Mouse (Mus musculus) testis, adult 2 months (tissue): ENCODE measurements around the gene Pacs2. TPM values are rescaled to one million over a fixed set of nuclear protein-coding genes. Genes with fewer than 3 reads are reported as not detected.

Experiments used
- H3K27ac ChIP-seq: fragments of 200-500 bp; 2 replicates; pipeline ENCODE4 v1.5.1; 2012; ENCODE audit warnings: low read depth, low read length; ENCODE audit not compliant: control insufficient read depth, insufficient read depth
- H3K27me3 ChIP-seq: fragments of 200-500 bp; 2 replicates; pipeline ENCODE4 v1.6.1; 2012; ENCODE audit warnings: mild to moderate bottlenecking, low read length, moderate library complexity; ENCODE audit not compliant: control insufficient read depth, insufficient read depth
- H3K36me3 ChIP-seq: fragments of 200-500 bp; 2 replicates; pipeline ENCODE4 v1.6.1; 2012; ENCODE audit warnings: mild to moderate bottlenecking, low read length; ENCODE audit not compliant: control insufficient read depth, insufficient read depth
- H3K4me1 ChIP-seq: fragments of 200-500 bp; 2 replicates; pipeline ENCODE4 v1.6.1; 2012; ENCODE audit warnings: low read length; ENCODE audit not compliant: control insufficient read depth, insufficient read depth
- H3K4me3 ChIP-seq: fragments of 200-500 bp; 2 replicates; pipeline ENCODE4 v1.5.1; 2012; ENCODE audit warnings: low read depth, mild to moderate bottlenecking, low read length, moderate library complexity, mixed read lengths; ENCODE audit not compliant: control insufficient read depth
- CTCF ChIP-seq: fragments of 200-500 bp; IDR thresholded peaks from 2 replicates; pipeline ENCODE4 v1.5.1; 2012; ENCODE audit warnings: low read depth, mild to moderate bottlenecking, inconsistent platforms, low read length, moderate library complexity; ENCODE audit not compliant: control insufficient read depth, insufficient read depth, insufficient replicate concordance
- POLR2A ChIP-seq: fragments of 200-500 bp; IDR thresholded peaks from 2 replicates; pipeline ENCODE4 v1.6.1; 2012; ENCODE audit warnings: low read depth, mild to moderate bottlenecking, inconsistent platforms, low read length, moderate library complexity; ENCODE audit not compliant: control insufficient read depth
- polyA plus RNA-seq: library from polyadenylated mRNA; depleted of rRNA; stranded (reverse); fragments of >200 nt; gene quantifications from 2 replicates; pipeline ENCODE4 v1.2.3, GENCODE M21; 2012

Pacs2 gene
- polyA plus RNA-seq, 1 experiment, result 216 TPM

DNA sequence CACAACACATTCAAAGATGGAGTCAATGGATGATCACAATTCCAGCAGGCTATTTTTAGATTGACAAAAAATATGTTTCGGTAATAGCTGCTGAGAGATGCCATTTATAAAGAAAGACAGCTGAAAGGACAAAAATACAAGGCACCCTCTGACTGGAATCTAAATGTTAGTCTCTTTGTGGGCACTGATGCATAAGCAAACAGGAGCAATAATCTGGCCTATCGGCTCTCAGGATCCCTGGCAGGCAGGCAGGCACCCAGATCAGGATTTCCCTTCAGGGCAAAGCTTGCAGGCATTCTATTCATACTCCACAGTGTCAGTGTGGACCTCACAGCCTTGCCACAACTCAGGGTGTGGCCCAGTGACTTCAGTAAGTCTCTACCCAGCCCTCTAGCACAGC, 32.3 kb upstream of the Pacs2 start:
- Histone ChIP-seq H3K4me1 (peaks cover 4% of the 10 kb centered on the region), H3K27me3 (no peaks in the 10 kb centered on the region), H3K27ac (no peak overlapping the region), H3K36me3 (peaks cover 5% of the 10 kb centered on the region), H3K4me3 (no peak overlapping the region)
- no peak for TF ChIP-seq CTCF
- TF ChIP-seq POLR2A, result no peak

DNA sequence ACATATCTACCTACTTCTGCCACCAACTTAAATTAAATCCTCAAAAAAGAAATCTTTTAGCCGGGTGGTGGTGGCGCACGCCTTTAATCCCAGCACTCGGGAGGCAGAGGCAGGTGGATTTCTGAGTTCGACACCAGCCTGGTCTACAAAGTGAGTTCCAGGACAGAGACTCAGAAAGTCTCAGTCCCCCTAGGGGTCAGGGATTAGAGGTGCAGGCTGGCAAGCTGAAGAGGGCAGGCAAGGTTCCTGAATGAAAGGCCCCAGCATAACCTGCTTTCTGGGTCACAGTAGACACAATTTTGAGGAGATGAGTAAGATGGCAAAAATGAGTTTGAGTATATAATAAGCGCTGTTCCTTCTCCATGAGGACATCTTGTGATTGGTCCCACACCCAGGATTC, 29.0 kb upstream of the Pacs2 start:
- Histone ChIP-seq H3K4me1 (no peaks in the 10 kb centered on the region), H3K36me3 (peaks cover 5% of the 10 kb centered on the region), H3K27me3 (no peaks in the 10 kb centered on the region), H3K4me3 (no peak overlapping the region), H3K27ac (no peak overlapping the region)
- TF ChIP-seq CTCF (peak; percentile 29; the same call in 1 of the 2 replicates), POLR2A (no peak)

DNA sequence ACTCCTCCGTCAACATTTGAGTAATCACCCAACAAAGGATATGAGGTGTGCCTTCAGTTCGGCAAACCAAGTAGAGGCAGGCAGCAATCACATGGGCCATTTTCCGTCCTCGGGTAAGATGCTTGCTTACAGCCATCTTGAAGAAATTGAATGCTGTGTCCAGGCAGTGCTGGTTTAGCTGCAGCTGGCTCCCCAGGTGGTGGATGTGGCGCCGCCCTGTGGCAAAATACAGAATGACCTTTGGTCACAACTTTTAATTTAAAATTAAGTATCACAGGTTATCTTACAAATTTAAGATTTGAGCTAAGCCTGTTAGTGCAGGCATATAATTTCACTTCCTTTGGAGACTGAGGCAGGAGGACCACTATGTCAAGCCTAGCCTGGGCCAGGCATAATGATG, 26.4 kb upstream of the Pacs2 start:
- TF ChIP-seq POLR2A (no peak), CTCF (peak; percentile 40; the same call in 1 of the 2 replicates)
- Histone ChIP-seq H3K36me3 (peaks cover 7% of the 10 kb centered on the region), H3K27ac (no peak overlapping the region), H3K4me1 (no peaks in the 10 kb centered on the region), H3K4me3 (no peak overlapping the region), H3K27me3 (no peaks in the 10 kb centered on the region)

DNA sequence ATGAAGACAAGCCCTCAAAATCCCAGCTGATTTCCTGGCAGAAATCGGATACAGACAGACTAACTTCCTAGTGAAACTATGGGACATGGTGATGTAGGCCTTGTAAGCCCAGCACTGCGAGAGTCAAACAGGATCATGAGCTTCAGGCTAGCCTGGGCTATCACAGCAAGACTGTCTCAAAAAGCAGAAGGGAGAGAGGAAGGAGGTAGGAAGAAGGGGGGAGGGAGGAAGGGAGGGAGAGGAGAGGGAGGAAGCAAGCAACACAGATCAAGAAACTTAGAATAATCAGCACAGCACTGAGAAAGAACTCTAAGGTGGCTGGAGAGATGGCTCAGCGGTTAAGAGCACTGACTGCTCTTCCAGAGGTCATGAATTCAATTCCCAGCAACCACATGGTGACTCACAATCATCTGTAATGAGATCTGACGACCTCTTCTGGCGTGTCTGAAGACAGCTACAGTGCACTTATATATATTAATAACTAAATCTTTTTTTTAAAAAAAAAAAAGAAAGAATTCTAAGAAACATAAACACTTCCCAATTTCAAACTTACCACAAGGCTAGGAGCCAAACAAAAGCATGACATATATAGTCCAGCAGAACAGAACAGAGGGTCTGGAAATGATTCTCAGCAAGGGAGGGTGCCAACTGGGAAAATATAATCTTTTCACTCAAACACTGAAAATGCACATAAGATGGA, 23.5 kb upstream of the Pacs2 start:
- H3K4me3 ChIP-seq, result no peak overlapping the region
- no peak overlapping the region for H3K27ac ChIP-seq
- peaks cover 4% of the 10 kb centered on the region for H3K36me3 ChIP-seq
- no peaks in the 10 kb centered on the region for H3K27me3 ChIP-seq
- H3K4me1 ChIP-seq, result no peaks in the 10 kb centered on the region
- TF ChIP-seq POLR2A, result no peak
- TF ChIP-seq CTCF, result no peak

DNA sequence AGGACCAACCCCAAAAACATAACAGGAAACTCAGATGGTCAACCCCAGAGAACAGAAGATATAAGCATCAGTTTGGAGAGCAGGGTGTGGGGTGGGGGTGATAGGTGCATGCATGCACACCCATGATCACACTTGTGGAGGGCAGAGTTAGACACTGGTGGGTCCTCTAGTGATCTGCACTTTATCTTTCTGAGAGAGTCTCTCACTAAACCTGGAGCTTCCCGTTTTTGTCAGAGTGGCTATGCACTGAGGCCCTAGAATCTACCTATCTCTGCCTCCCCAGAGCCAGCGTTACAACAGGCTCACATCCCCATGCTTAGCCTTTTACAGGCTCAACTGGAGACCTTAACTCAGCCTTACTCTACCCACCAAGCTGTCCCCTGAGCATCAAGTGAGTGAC, 22.9 kb upstream of the Pacs2 start:
- TF ChIP-seq CTCF (no peak), POLR2A (no peak)
- Histone ChIP-seq H3K27me3 (no peaks in the 10 kb centered on the region), H3K36me3 (peaks cover 2% of the 10 kb centered on the region), H3K27ac (no peak overlapping the region), H3K4me1 (no peaks in the 10 kb centered on the region), H3K4me3 (no peak overlapping the region)

DNA sequence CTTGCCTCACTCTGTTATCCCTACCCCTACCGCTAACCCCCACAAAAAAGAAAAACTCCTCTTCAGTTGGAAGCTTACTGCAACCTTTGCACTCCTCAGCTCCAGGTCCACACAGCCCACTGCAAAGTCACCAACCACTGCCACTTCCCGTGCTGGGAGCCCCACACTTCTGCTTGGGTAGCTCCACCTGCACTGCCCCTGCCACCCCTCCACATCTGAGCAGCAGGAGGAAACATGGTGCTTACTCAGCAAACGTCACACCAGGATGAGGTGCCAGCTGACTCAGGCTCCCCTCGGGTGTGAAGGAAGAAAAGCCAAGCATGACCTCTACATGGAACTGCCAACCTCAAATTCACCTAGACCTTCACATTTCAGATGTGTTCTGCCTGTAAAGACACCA, 20.2 kb upstream of the Pacs2 start:
- Histone ChIP-seq H3K36me3 (peaks cover 1% of the 10 kb centered on the region), H3K27me3 (no peaks in the 10 kb centered on the region), H3K4me3 (no peak overlapping the region), H3K4me1 (peaks cover 4% of the 10 kb centered on the region), H3K27ac (no peak overlapping the region)
- TF ChIP-seq CTCF (no peak), POLR2A (no peak)

DNA sequence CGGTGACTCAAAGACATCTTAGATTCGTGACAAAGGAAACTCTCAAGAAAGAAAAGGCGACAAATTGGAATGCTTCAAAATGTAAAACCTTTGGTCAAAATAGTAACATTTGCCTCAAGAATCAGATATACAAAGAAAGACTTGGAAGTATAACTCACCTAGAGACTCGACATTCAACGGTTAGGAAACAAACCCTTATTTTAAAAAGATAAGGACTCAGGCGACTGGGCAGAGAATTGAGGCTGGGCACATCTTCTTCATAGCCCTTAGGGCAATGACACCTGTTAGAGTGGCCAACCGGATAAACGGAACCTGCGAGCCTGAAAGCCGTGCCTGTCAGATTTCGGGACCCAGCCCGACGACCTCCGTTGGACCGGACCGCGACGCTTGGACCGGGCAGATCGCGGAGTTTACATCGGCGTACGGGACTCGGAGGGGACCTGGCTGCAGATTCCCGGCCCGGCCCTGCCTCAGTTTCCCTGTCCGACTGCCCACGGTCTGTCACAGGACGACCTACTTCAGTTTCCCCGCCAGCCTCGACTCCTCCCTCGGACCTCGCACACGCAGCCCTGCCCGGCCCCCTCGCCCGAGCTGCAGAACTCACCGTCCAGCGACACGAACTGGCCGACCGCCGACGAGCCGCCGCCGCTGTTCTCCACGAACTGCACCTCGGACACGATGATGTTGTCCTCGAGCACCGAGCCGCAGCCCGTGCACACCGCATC, 14.6 kb upstream of the Pacs2 start:
- no peak for TF ChIP-seq POLR2A
- TF ChIP-seq CTCF, result no peak
- no peaks in the 10 kb centered on the region for H3K36me3 ChIP-seq
- H3K4me1 ChIP-seq, result peaks cover 7% of the 10 kb centered on the region
- H3K4me3 ChIP-seq, result peak overlapping the region; percentile 97
- H3K27ac ChIP-seq, result peak overlapping the region; percentile 95
- H3K27me3 ChIP-seq, result no peaks in the 10 kb centered on the region
